Mouse (Mus musculus) lung, adult 2 months (tissue): ENCODE data around the gene Ipo4.

Source experiments
- CTCF ChIP-seq: fragments of 200-500 bp; IDR thresholded peaks from 2 replicates; pipeline ENCODE4 v1.5.1; 2011; ENCODE audit warnings: mild to moderate bottlenecking, low read length, control low read depth; ENCODE audit not compliant: insufficient read depth
- POLR2A ChIP-seq: fragments of 200-500 bp; IDR thresholded peaks from 2 replicates; pipeline ENCODE4 v1.6.1; 2011; ENCODE audit warnings: low read depth, mild to moderate bottlenecking, control low read depth, low read length, borderline replicate concordance; ENCODE audit errors: extremely low read depth

- TF ChIP-seq CTCF (no peak), POLR2A (no peak)
Observed at GRCm38 (mm10) chr14:55592226-55592625, 43.5 kb downstream of the Ipo4 start.
